Mouse (Mus musculus): ENCODE measurements around the gene Zfp513.
"Not testable (repeated sequence)": the region's sequence is repeated elsewhere in the genome, so short reads cannot be mapped to it uniquely, and the experiment has no call there.

Zfp513 gene

GRCm38 (mm10) chr5:31201742-31202590 is at the start of gene Zfp513:
Gene Zfp513 (minus strand): TSS chr5:31202303.
- DNase-seq (ENCODE audit: low spot score in 2 of 2) = peak; percentile 81 to 96

- peak; percentile 62 to 67 for DNase-seq (ENCODE audit: low spot score in 2 of 2)
These were observed 49.5 kb upstream of the Zfp513 start, which contains the start of gene Krtcap3 for GRCm38 (mm10) chr5:31251541-31252101. Gene Krtcap3 (plus strand): TSS chr5:31251691.

GRCm38 (mm10) chr5:31250716-31251115 is 48.6 kb upstream of the Zfp513 start:
- DNase-seq (ENCODE audit: low spot score in 2 of 2) = no peak

- DNase-seq (ENCODE audit: low spot score in 2 of 2) = no peak
These were observed 40.1 kb upstream of the Zfp513 start for GRCm38 (mm10) chr5:31242191-31242590.

- no peak for DNase-seq (ENCODE audit: low spot score in 2 of 2)
These were observed 39.5 kb upstream of the Zfp513 start for GRCm38 (mm10) chr5:31241522-31242034.

- peak; percentile 88 to 94 for DNase-seq (ENCODE audit: low spot score in 2 of 2)
These were observed 38.8 kb upstream of the Zfp513 start, which contains the start of the genes Nrbp1 and Gm9970 for GRCm38 (mm10) chr5:31240637-31241521. Gene Nrbp1 (plus strand): TSS chr5:31240864. Gene Gm9970 (minus strand): TSS chr5:31241232.

- no peak for DNase-seq (ENCODE audit: low spot score in 2 of 2)
These were observed 24.5 kb upstream of the Zfp513 start for GRCm38 (mm10) chr5:31226641-31227040.

GRCm38 (mm10) chr5:31222696-31223095 is 20.6 kb upstream of the Zfp513 start:
- DNase-seq (ENCODE audit: low spot score in 2 of 2) = no peak

GRCm38 (mm10) chr5:31221304-31221945 is 19.3 kb upstream of the Zfp513 start:
- no peak for DNase-seq (ENCODE audit: low spot score in 2 of 2)

GRCm38 (mm10) chr5:31220448-31221303 is 18.6 kb upstream of the Zfp513 start, which contains the start of gene Ppm1g:
Gene Ppm1g (minus strand): TSS chr5:31220687.
- peak; percentile 97 to 99 for DNase-seq (ENCODE audit: low spot score in 2 of 2)

GRCm38 (mm10) chr5:31219911-31220447 is 17.9 kb upstream of the Zfp513 start:
- DNase-seq (ENCODE audit: low spot score in 2 of 2) = no peak

GRCm38 (mm10) chr5:31219474-31219873 is 17.4 kb upstream of the Zfp513 start:
- no peak for DNase-seq (ENCODE audit: low spot score in 2 of 2)

- no peak for DNase-seq (ENCODE audit: low spot score in 2 of 2)
These were observed 17.0 kb upstream of the Zfp513 start for GRCm38 (mm10) chr5:31219070-31219469.

GRCm38 (mm10) chr5:31218294-31218693 is 16.2 kb upstream of the Zfp513 start:
- DNase-seq (ENCODE audit: low spot score in 2 of 2) = no peak

GRCm38 (mm10) chr5:31216554-31216953 is 14.5 kb upstream of the Zfp513 start:
- DNase-seq (ENCODE audit: low spot score in 2 of 2) = not testable (repeated sequence)

GRCm38 (mm10) chr5:31204421-31204820 is 2.3 kb upstream of the Zfp513 start:
- no peak for DNase-seq (ENCODE audit: low spot score in 2 of 2)

GRCm38 (mm10) chr5:31203866-31204265 is 1.8 kb upstream of the Zfp513 start:
- DNase-seq (ENCODE audit: low spot score in 2 of 2) = no peak

GRCm38 (mm10) chr5:31202933-31203332 is 830 bp upstream of the Zfp513 start:
- DNase-seq (ENCODE audit: low spot score in 2 of 2) = no peak

- no peak for DNase-seq (ENCODE audit: low spot score in 2 of 2)
These were observed 911 bp downstream of the Zfp513 start for GRCm38 (mm10) chr5:31201042-31201741.

Data from urinary bladder, adult 18-20 months (tissue).